Mouse (Mus musculus): Measurements from ENCODE around the gene Ttc22.

The Ttc22 gene

DNA sequence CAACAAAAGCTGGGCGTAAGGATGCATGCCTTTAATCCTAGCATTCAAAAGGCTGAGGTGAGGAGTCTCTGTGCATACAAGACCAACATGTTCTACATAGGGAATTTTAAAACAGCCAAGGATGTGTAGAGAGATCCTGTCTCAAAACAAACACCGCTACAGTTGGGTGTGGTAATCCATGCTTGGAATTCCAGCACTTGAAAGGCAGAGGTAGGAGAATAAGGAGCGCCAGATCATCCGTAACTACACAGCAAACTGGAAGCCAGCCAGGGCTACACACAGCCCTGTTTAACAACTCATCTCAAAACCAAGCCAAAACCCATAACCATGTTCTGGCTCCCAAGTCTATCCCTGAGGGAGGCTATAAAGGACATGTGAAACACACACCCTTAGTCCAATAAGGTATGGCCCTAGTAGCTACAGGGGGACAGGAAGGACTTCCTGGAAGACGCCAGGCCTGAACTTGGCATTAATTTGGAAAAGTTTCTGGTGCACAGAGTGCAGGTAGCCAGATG, 41.8 kb downstream of the Ttc22 start:
- DNase-seq (ENCODE audit: low spot score in 2 of 2), result no peak

DNA sequence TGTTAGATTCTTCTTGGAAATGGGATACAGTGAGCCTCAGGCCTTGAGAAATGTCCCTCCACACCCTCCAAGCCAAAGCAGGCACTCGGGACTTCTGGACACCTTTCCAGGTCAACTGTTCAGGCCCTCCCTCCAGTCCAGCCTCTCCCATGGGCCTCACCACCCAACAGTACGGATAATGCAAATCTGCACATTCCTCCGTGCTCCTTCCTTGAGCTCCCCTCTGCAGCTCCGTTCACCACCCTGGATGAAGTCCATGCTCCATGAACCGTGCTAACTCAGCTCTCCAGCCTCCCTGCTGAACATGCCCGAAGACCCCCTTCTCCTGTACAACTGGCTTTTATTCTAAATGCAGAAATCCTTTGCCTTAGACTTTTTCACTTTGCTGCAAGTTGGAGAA, 42.5 kb downstream of the Ttc22 start:
- no peak for DNase-seq (ENCODE audit: low spot score in 2 of 2)

DNA sequence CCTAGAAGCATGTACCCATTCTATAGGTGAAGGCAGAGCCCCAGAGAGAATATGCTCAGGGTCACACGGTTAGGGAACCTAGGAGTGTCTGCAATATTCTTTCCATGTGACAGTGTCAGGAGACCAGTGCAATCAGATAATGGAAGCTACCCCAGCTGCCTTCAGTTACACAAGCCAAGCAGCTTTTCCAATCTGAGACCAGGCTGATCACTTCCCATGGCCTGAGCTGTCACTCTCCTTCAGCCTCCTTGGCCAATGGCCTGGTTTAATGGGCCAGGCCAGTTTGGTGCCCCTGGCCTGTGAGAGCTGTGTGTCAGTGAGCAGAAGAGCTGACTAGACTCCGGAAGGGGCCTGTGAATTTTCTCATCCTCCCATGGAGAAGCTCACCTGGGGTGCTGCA, 43.0 kb downstream of the Ttc22 start:
- no peak for DNase-seq (ENCODE audit: low spot score in 2 of 2)

DNA sequence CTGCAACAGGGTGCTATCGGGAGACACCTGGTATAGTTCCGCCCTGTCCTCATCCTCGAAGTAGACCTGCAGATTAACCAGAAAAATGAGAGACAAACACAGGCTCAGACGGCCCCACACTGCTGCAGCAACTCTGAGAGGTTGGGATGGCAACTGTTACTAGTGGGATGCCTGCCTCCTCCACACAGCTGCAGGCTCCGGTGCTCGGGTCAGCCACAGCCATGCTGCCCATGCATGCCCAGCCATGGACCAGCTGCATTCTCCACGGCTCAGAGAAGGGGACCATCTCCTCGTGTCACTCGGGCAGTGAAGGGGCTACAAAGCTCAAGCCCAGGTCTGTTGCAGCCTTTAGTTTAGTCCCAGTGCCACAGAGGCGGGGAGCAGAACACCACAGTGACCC, 43.4 kb downstream of the Ttc22 start:
- DNase-seq (ENCODE audit: low spot score in 2 of 2), result no peak

DNA sequence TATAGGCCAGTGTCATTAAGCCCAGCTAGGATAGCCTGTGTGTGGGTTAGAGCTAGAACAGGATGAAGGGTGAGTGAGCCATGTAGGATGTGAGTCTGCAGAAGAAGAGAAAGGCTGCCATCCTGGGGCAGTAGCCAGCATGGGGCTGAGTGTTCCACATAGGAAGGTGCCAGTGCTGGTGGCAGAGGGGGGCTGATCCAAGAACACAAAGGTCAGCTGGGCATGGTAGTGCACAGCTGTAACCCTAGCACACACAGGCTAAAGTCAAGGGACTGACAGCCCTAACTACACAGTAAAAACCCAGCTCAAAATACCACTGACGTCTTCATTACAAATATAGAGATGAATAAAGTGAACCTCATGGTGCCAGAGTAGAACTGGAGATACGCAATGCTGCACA, 44.3 kb downstream of the Ttc22 start:
- DNase-seq (ENCODE audit: low spot score in 2 of 2), result no peak

DNA sequence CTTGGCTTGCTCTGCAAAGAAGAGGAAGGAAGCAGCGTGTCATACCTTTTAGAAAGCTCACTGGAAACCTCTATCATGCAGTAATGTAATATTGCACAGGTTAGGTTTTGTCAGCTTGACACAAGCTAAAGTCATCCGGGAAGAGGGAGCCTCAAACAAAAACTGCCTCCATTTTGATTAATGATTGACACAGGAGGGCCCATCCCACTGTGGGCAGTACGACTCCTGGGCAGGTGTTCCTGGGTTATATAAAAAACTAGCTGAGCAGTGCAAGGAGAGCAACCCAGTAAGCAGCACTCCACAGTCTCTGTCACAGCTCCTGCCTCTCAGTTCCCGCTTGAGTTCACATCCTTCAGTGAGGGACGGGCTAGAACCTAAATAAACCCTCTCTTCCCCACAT, 54.5 kb downstream of the Ttc22 start:
- DNase-seq (ENCODE audit: low spot score in 2 of 2), result no peak

DNA sequence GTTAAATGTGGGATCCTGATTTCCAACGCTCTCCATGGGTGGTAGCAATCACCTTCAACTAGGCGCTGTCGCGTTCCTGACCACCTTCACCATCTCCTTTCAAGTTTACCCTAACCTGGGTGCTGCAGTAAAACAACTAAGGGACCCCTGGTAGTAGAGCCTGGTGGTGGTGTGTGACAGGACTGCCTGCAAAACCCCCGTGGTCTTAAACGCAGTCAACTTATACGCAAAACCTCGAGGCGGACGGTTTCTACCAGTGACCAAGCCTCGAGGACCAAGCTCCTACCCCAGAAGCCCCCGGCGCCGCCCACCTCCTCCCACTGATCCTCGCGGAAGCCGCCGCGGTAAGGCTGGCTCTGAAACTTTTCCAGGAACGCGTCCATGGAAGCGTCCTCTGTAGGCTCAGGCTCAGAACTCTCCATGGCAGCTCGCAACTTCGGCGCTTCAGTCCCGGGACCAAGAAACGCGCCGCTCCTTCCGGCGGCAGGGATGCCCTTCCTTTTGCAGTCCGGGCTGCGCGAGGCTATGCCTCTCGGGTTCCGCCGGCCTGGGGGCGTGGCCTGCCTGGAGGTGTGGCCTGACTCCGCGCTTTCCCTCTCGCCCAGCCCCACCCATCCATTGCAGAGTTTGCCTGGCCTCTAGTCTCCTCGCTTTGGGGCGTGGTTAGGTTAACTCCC, 56.3 kb downstream of the Ttc22 start, which contains the start of gene Ttc4:
TSS of gene Ttc4 (minus strand) at position 503 of the 677 bp plus-strand sequence.
- DNase-seq (ENCODE audit: low spot score in 2 of 2), result peak; percentile 70 to 83

DNA sequence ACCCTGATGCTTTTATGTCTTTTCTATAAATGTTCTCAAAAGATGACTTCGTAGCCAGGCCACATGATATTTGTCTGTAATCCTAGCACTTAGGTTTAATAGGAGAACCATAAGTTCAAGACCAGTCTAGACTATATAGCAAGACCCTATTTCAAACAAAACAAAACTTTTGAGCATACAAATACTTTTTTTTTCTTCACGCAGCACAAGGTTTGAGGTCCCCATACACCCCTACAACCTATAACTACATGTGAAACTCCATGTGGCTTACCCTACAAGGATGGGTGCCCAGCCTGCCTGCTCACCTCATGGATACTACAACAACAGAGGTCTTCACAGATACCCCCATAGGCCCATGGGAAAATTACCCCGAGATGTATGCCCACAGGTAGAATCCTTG, 56.9 kb downstream of the Ttc22 start:
- DNase-seq (ENCODE audit: low spot score in 2 of 2), result no peak

DNA sequence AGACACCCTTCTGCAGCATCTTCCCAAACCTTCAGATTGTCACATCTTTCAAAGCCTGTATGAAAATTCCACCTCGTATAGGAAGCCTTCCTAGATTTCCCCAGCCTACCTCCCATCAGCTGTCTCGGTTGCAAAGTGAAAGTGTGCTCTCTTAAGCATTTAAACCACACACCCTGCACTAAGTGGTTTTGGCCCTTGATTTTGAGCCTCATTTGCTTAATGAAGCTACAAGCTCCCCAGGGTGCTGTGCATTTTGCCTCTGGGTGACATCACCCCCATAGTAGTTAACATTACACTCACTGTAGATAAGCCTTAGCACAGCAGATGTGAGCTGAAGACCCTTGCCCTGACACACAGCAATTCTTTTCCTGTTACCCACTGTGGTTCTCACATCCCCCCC, 58.7 kb downstream of the Ttc22 start:
- DNase-seq (ENCODE audit: low spot score in 2 of 2), result no peak

DNA sequence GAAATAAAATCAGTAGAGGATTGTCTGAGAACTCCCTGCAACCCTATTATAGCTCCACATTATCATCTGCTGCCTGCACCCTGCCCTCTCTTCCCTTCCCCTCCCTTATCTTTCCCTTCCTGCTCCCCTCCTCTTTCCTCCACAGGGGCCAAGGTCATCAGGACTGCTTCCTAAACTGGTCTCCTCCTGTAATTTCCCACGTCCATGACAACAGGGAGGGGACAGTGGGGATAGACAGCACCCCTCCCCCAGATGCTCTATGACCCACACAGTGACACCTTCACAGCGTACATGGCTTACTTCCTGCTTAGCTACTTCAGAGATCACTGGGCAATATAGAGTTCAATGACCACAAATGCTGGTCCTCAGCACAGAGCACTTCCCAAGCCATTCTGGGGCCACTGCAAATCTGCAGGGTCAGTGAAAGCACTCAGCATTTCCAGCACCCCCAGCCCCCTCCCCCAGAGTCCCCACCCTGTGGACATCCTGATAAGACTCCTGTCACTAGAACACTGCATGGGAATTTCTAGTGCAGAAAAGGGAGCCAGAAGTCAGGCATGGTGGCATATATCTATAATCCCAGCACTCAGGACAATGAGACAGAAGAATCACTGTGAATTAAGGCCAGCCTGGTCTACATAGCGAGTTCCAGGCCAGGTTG, 66.5 kb downstream of the Ttc22 start:
- DNase-seq (ENCODE audit: low spot score in 2 of 2), result no peak

Data from frontal cortex, postnatal 10 days (tissue).